Mouse (Mus musculus): Measurements from ENCODE around the gene Srebf2.

DNA sequence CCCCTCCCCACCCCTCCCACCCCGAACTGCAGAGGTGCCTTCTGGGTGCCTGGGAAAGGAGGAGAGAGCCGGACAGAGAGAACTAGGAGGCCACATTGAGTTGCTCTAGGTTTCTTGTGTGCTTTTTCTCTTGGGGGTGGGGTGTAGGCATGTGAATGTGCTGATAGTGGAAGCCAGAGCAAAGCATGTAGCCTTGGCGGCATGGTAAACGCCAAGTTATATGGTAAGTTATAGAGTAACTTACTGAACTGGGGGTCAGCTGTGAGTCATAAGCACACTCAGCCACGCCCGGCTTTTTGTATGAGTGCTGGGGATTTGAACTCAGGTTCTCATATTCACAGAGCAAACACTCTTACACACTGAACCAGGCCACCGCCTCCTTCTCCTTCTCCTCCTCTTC is 17.5 kb downstream of the Srebf2 start:
- TF ChIP-seq MAFK (IDR thresholded peaks at IDR 0.05; ENCODE audit: insufficient read depth, low read depth, low read length) (no peak), HCFC1 (IDR thresholded peaks at IDR 0.05; ENCODE audit: borderline replicate concordance, insufficient read depth, low read length) (no peak), ZNF384 (IDR thresholded peaks at IDR 0.05; ENCODE audit: low read depth, low read length) (no peak), CHD2 (IDR thresholded peaks at IDR 0.05; ENCODE audit: low read depth, low read length) (no peak)

Data from ES-E14 (cell line).